Mouse (Mus musculus) leukemia stem cell, adult 10-12 weeks (primary cell): ENCODE results near the gene Vtn. TPM values are rescaled to one million over a fixed set of nuclear protein-coding genes. Genes with fewer than 3 reads are reported as not detected.

ENCODE experiments used
- polyA plus RNA-seq: library from polyadenylated mRNA; stranded (reverse); fragments of >175 nt; gene quantifications from 2 replicates; pipeline ENCODE4 v1.2.3, GENCODE M21; 2012; ENCODE audit warnings: low replicate concordance

Gene Vtn
- polyA plus RNA-seq: not detected in 2 replicates

GRCm38 (mm10) chr11:78499004-78499403, at the start of gene Vtn:
Vtn (plus strand) TSS chr11:78499091.

GRCm38 (mm10) chr11:78465568-78466180, 33.2 kb upstream of the Vtn start, which contains the start of gene Slc46a1:
Slc46a1 (plus strand) TSS chr11:78465697.

GRCm38 (mm10) chr11:78497544-78498522, 1.1 kb upstream of the Vtn start, which contains the start of gene Sarm1:
Sarm1 (minus strand) TSS chr11:78497754.

GRCm38 (mm10) chr11:78502909-78503650, 4.2 kb downstream of the Vtn start, which contains the start of gene Sebox:
Sebox (plus strand) TSS chr11:78503447.

GRCm38 (mm10) chr11:78512025-78512957, 13.4 kb downstream of the Vtn start, which contains the start of the genes Tmem199 and Poldip2:
Tmem199 (minus strand) TSS chr11:78512172.
Poldip2 (plus strand) TSS chr11:78512193.

GRCm38 (mm10) chr11:78536080-78536689, 37.3 kb downstream of the Vtn start, which contains the start of the genes Tnfaip1 and Ift20:
Tnfaip1 (minus strand) TSS chr11:78536332.
Ift20 (plus strand) TSS chr11:78536361.

GRCm38 (mm10) chr11:78550168-78551058, 51.5 kb downstream of the Vtn start, which contains the start of gene Tmem97:
Tmem97 (minus strand) TSS chr11:78550777.

Other genes with a start within 250 kb of the Vtn start
- gene 2610507B11Rik, start 237.3 kb upstream of the Vtn start, polyA plus RNA-seq: 12.0 and 69.9 TPM in 2 replicates
- not detected in 2 replicates for gene BC030499, start 208.2 kb upstream of the Vtn start, polyA plus RNA-seq
- gene Spag5, start 197.6 kb upstream of the Vtn start, polyA plus RNA-seq: 13.8 and 44.5 TPM in 2 replicates
- gene Aldoc, start 176.1 kb upstream of the Vtn start, polyA plus RNA-seq: 0.27 and 1.1 TPM in 2 replicates
- gene Pigs, start 170.7 kb upstream of the Vtn start, polyA plus RNA-seq: 15.9 and 90.3 TPM in 2 replicates
- 13.1 and 20.8 TPM in 2 replicates for gene Unc119, start 155.6 kb upstream of the Vtn start, polyA plus RNA-seq
- not detected in 2 replicates for gene Foxn1, start 112.5 kb upstream of the Vtn start, polyA plus RNA-seq
- gene Slc13a2, start 76.9 kb upstream of the Vtn start, polyA plus RNA-seq: 0.07 TPM in 1 of 2 replicates, not detected in the other
- gene Slc46a1, start 33.4 kb upstream of the Vtn start, polyA plus RNA-seq: 0.43 and 3.0 TPM in 2 replicates
- gene Sarm1, start 1.3 kb upstream of the Vtn start, polyA plus RNA-seq: 0.05 and 0.11 TPM in 2 replicates
- gene Sebox, start 4.4 kb downstream of the Vtn start, polyA plus RNA-seq: not detected in 2 replicates
- gene Tmem199, start 13.1 kb downstream of the Vtn start, polyA plus RNA-seq: 24.3 and 26.0 TPM in 2 replicates
- 34.6 and 38.5 TPM in 2 replicates for gene Poldip2, start 13.1 kb downstream of the Vtn start, polyA plus RNA-seq
- gene Tnfaip1, start 37.2 kb downstream of the Vtn start, polyA plus RNA-seq: 4.0 and 5.9 TPM in 2 replicates
- gene Ift20, start 37.3 kb downstream of the Vtn start, polyA plus RNA-seq: 8.6 and 41.0 TPM in 2 replicates
- 17.5 and 30.4 TPM in 2 replicates for gene Tmem97, start 51.7 kb downstream of the Vtn start, polyA plus RNA-seq
- 14.5 and 32.1 TPM in 2 replicates for gene Nlk, start 198.3 kb downstream of the Vtn start, polyA plus RNA-seq